Mouse (Mus musculus): ENCODE measurements at regions not wholly inside any gene's neighbourhood (a gene's known extent, or its start where the extent isn't known, plus 50 kb on each side); places are given as distances from the start of the nearest gene placed in this dataset.

GRCm38 (mm10) chr1:193784526-193784925 lies 414.4 kb upstream of the Camk1g start:
- TF ChIP-seq POLR2A (IDR thresholded peaks at IDR 0.05; ENCODE audit: extremely low read depth, insufficient read depth, low read length) (no peak), CTCF (IDR thresholded peaks at IDR 0.05; ENCODE audit: extremely low read depth, insufficient read depth, low read length) (no peak)

Data from cortical plate, adult 2 months (tissue).